Mouse (Mus musculus): ENCODE data around the gene Cd3eap. TPM values are rescaled to one million over a fixed set of nuclear protein-coding genes. Genes with fewer than 3 reads are reported as not detected.

The Cd3eap gene
- total RNA-seq (2023), result 9.0 TPM

GRCm38 (mm10) chr7:19359299-19359891, at the start of gene Cd3eap, which contains the start of gene Ppp1r13l:
Cd3eap (minus strand) TSS chr7:19359483.
Ppp1r13l (plus strand) TSS chr7:19359749.

GRCm38 (mm10) chr7:19404476-19404875, 45.2 kb upstream of the Cd3eap start, which contains the start of gene Ckm:
Ckm (plus strand) TSS chr7:19404776.

GRCm38 (mm10) chr7:19403731-19404296, 44.5 kb upstream of the Cd3eap start, which contains the start of gene Klc3:
Klc3 (minus strand) TSS chr7:19404104.

DNA sequence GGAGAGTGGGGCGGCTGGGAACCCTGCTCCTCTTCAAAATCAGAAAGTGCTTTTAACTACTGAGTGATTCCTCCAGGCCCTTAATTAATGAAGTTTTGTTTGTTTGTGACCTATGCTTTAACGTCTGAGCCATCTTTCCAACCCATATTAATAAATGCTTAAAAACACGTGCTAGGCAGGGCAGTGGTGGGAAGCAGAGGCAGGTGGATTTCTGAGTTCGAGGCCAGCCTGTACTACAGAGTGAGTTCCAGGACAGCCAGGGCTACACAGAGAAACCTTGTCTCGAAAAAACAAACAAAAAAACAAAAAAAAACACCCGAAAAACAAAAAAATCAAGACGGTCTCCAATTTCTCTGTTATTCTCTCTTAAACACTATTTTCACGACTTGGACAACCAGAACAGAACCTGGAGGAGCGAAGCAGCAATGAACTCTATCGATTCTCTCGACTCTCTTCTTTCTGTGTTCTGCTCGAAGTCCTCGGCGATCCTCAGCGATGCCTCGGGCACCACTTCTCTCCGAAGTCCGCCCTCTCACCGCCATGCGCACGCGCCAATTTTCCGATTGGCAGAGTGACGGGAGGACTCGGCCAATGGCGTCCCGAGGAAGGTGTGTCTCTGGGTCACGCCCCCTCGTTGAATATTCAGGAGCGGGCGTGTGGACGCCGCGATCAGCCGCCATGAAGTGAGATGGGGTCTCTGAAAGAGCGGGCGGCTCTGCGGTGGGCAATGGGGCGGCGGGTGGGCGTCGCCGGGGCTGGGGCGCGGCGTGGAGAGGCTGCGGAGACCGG, 22.3 kb upstream of the Cd3eap start, which contains the start of gene Ercc2:
Gene Ercc2, plus strand, starts transcription at position 634 of the 789 bp plus-strand sequence.

DNA sequence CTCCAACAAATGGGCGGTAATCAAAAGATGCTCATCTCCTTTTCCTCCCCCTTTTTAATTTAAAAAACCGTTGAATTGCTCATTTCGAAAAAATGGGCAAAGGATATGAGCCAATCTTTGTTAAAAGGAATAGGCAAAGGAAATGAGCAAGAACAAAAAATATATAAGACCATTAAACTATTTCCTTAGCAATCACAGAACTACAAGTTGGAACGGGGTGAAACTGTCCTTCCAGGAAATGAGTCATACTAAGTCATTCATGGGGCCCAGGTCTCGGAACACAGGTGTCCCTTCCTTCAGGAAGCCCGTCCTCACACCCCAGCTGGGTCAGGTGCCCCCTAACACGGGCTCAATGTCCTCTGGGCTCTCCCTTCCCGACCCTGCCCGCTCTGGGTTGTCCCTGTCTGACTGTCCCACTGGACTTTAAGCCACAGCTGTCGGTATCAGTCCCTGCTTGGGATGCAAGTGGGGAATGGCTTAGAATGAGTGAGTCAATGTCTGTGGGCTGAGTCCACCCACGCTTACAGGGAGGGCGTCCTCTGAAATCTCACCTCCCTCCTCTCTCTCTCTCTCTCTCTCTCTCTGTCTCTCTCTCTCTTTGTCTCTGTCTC, 14.9 kb downstream of the Cd3eap start, which contains the start of gene Ercc1:
Gene Ercc1, plus strand, starts transcription at position 542 of the 611 bp plus-strand sequence.

DNA sequence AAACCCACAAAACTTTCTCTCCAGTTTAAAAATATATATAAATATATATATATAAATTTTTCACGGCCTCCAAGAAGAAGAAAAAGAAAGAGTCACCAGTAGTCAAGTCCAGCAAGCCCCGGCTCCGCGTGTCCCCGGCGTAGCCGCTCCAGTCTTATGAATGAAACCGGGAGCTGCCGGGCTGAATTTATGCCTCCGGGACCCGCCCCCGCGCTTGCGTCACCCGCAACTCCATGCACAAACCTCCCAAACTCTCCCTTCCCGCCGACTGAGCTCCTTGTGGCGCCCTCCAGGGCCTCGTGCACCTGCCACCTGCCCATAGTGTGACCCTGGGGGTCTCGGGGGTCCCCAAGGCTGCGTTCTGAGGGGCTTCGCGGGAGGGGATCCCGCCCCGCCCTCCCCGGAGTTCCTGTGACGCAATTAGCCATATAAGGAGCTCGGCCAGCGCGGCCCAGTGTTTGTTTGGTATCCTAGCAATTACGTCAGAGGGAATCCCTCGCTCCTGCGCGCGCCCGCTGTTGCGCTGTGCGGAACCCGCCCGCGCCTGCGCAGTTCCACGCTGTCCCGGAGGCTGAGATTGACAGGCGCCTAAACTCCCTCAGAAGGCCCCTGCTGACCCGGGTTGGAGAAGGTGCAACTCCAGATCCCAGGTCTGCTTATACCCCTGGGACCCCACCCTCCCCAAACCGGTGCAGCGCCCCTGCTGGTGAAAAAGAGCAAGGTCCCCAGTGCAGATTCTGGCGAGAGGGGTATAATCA, 49.2 kb downstream of the Cd3eap start, which contains the start of gene Fosb:
Gene Fosb, minus strand, starts transcription at position 168 of the 758 bp plus-strand sequence.

Other genes with a start within 250 kb of the Cd3eap start
- not detected for gene Gm4969, start 241.1 kb downstream of the Cd3eap start, total RNA-seq (2023)
- gene Fbxo46, start 239.6 kb downstream of the Cd3eap start, total RNA-seq (2023), result 15.4 TPM
- 12.2 TPM for gene Qpctl, start 210.2 kb downstream of the Cd3eap start, total RNA-seq (2023)
- gene Snrpd2, start 209.8 kb downstream of the Cd3eap start, total RNA-seq (2023), result 62.7 TPM
- gene Gipr, start 193.4 kb downstream of the Cd3eap start, total RNA-seq (2023), result not detected
- 16.0 TPM for gene Eml2, start 183.1 kb downstream of the Cd3eap start, total RNA-seq (2023)
- not detected for gene Gpr4, start 146.9 kb downstream of the Cd3eap start, total RNA-seq (2023)
- gene Opa3, start 131.1 kb downstream of the Cd3eap start, total RNA-seq (2023), result 42.1 TPM
- 262 TPM for gene Vasp, start 87.7 kb downstream of the Cd3eap start, total RNA-seq (2023)
- gene Ppm1n, start 79.4 kb downstream of the Cd3eap start, total RNA-seq (2023), result 0.76 TPM
- not detected for gene Rtn2, start 76.9 kb downstream of the Cd3eap start, total RNA-seq (2023)
- 701 TPM for gene Fosb, start 49.4 kb downstream of the Cd3eap start, total RNA-seq (2023)
- gene Ercc1, start 14.7 kb downstream of the Cd3eap start, total RNA-seq (2023), result 67.1 TPM
- 1.3 TPM for gene Ppp1r13l, start 266 bp upstream of the Cd3eap start, total RNA-seq (2023)
- 69.8 TPM for gene Ercc2, start 22.5 kb upstream of the Cd3eap start, total RNA-seq (2023)
- gene Klc3, start 44.6 kb upstream of the Cd3eap start, total RNA-seq (2023), result 5.9 TPM
- not detected for gene Ckm, start 45.3 kb upstream of the Cd3eap start, total RNA-seq (2023)
- 26.5 TPM for gene Mark4, start 99.3 kb upstream of the Cd3eap start, total RNA-seq (2023)
- not detected for gene Exoc3l2, start 103.8 kb upstream of the Cd3eap start, total RNA-seq (2023)
- 3.3 TPM for gene Bloc1s3, start 148.9 kb upstream of the Cd3eap start, total RNA-seq (2023)
- gene Trappc6a, start 148.9 kb upstream of the Cd3eap start, total RNA-seq (2023), result 23.3 TPM
- not detected for gene Nkpd1, start 158.4 kb upstream of the Cd3eap start, total RNA-seq (2023)
- 56.4 TPM for gene Ppp1r37, start 203.6 kb upstream of the Cd3eap start, total RNA-seq (2023)
- 1.5 TPM for gene Zfp296, start 217.8 kb upstream of the Cd3eap start, total RNA-seq (2023)
- 42.3 TPM for gene Gemin7, start 218.1 kb upstream of the Cd3eap start, total RNA-seq (2023)
- 87.2 TPM for gene Clasrp, start 245.0 kb upstream of the Cd3eap start, total RNA-seq (2023)

All from CD4-positive naive resting alpha-beta T cell, adult 76 days (primary cell).